Mouse (Mus musculus) lung, postnatal 0 days (tissue): Measurements from ENCODE around the gene Wsb1. TPM values are rescaled to one million over a fixed set of nuclear protein-coding genes. Genes with fewer than 3 reads are reported as not detected.

Source experiments
- ATAC-seq: fragments of 200-750 bp; cut with Nextera tagmentation; 2 replicates; pipeline ENCODE4 v1.8.0; 2017; ENCODE audit warnings: moderate library complexity
- DNase-seq: peaks from one replicate; pipeline ENCODE4 v3.0.0-alpha.2; 2016; ENCODE audit warnings: low spot score
- H3K27ac ChIP-seq: fragments of 300-500 bp; sonication (generic); 2 replicates; pipeline ENCODE4 v1.5.1; 2014; ENCODE audit warnings: antibody characterized with exemption, mild to moderate bottlenecking, low read length, mixed read lengths
- H3K27me3 ChIP-seq: fragments of 300-500 bp; sonication (generic); replicated peaks from 2 replicates; pipeline ENCODE4 v1.6.1; 2014; ENCODE audit warnings: low read length, mixed read lengths; ENCODE audit not compliant: insufficient read depth
- H3K36me3 ChIP-seq: fragments of 300-500 bp; sonication (generic); 2 replicates; pipeline ENCODE4 v1.6.1; 2014; ENCODE audit warnings: low read length, mixed read lengths; ENCODE audit not compliant: insufficient read depth
- H3K4me1 ChIP-seq: fragments of 300-500 bp; sonication (generic); 2 replicates; pipeline ENCODE4 v1.6.1; 2014; ENCODE audit warnings: antibody characterized with exemption, low read depth, low read length, mixed read lengths; ENCODE audit not compliant: insufficient read depth
- H3K4me2 ChIP-seq: fragments of 300-500 bp; sonication (generic); replicated peaks from 2 replicates; pipeline ENCODE4 v1.6.1; 2014; ENCODE audit warnings: low read depth, mild to moderate bottlenecking, low read length, moderate library complexity, mixed read lengths
- H3K4me3 ChIP-seq: fragments of 300-500 bp; sonication (generic); 2 replicates; pipeline ENCODE4 v1.5.1; 2014; ENCODE audit warnings: low read depth, low read length
- H3K9ac ChIP-seq: fragments of 300-500 bp; sonication (generic); replicated peaks from 2 replicates; pipeline ENCODE4 v1.6.1; 2014; ENCODE audit warnings: low read depth, mild to moderate bottlenecking
- H3K9me3 ChIP-seq: fragments of 300-500 bp; sonication (generic); 2 replicates; pipeline ENCODE4 v1.6.1; 2016; ENCODE audit warnings: low read length, mixed read lengths
- CTCF ChIP-seq: IDR thresholded peaks from 2 replicates; pipeline ENCODE4 v1.5.1; 2016; ENCODE audit warnings: antibody characterized with exemption, mild to moderate bottlenecking
- EP300 ChIP-seq: IDR thresholded peaks from 2 replicates; pipeline ENCODE4 v1.6.1; 2016; ENCODE audit warnings: antibody characterized with exemption, mild to moderate bottlenecking, control low read depth
- WGBS: fragments of 180-500 bp; shearing (Covaris S2); extraction: QIAGEN DNeasy Blood & Tissue Kit; methylation state at CpG from one replicate; pipeline ENCODE4 v1.1.7; 2014; 5-methylcytosine and 5-hydroxymethylcytosine counted together
- polyA plus RNA-seq: library from polyadenylated mRNA; unstranded; fragments of >200 nt; fragmentation: Nextera tagmentation; extraction: Ambion mirVana; gene quantifications from 2 replicates; pipeline ENCODE4 v1.2.1, GENCODE M21; 2015

Wsb1 gene
- polyA plus RNA-seq, 1 experiment from 2014 or later: 134 TPM

DNA sequence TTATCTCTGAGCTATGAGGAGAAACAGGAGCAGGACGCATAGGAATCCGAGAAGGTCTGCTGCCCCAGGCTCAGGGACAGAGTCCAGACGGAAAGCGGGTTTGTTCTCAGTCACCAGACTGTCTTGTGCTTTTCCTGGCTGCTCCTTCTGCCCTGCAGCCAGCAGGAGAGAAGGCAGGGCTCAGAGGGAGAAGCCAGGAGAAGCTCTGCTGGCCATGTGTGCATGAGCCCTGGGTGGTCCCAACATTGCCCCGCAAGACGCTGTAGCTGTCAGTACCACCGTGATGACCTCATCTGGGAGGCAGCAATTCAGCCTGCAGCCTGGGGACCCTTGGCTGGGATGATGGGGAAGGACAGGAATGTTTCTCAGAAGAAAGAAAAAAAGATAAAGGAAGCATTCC, 54.0 kb downstream of the Wsb1 start:
- Histone ChIP-seq H3K4me1 (no peaks in the 10 kb centered on the region), H3K9ac (no peak overlapping the region), H3K27ac (no peak overlapping the region), H3K27me3 (no peaks in the 10 kb centered on the region), H3K4me3 (no peak overlapping the region), H3K9me3 (no peaks in the 10 kb centered on the region), H3K4me2 (no peak overlapping the region), H3K36me3 (no peaks in the 10 kb centered on the region)
- ATAC-seq (0 out of 2 replicates have a peak, but pooled peaks have one; percentile 25), DNase-seq (peak; percentile 14)
- no peak for TF ChIP-seq EP300
- no peak for TF ChIP-seq CTCF
- WGBS: 39% methylated on average over 7 of the region's 7 CpGs

DNA sequence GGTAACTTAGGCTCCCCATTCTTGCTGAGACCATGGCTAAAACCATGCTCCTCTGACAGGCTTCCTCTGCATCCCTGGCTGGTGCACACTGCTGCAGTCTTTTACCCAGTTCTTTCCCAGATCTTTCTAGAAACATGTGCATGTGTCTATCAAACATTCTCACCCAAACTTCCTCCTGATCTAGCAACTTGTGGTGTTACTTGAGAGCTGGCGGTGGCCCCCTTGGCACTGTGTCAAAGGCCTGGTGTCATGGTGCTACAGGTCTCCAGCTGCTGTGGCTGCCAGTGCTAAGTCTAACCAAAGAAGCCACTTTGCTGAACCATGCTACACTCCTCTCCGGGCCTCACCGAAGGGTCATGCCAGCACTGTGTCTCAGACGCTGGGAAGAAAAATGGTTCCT, 55.9 kb downstream of the Wsb1 start:
- Histone ChIP-seq H3K36me3 (no peaks in the 10 kb centered on the region), H3K27ac (no peak overlapping the region), H3K4me2 (no peak overlapping the region), H3K27me3 (no peaks in the 10 kb centered on the region), H3K4me3 (no peak overlapping the region), H3K9me3 (no peaks in the 10 kb centered on the region), H3K4me1 (no peaks in the 10 kb centered on the region), H3K9ac (no peak overlapping the region)
- whole genome bisulfite sequencing: 63% methylated on average over 4 of the region's 4 CpGs
- ATAC-seq (no peak), DNase-seq (no peak)
- TF ChIP-seq CTCF (no peak), EP300 (no peak)

DNA sequence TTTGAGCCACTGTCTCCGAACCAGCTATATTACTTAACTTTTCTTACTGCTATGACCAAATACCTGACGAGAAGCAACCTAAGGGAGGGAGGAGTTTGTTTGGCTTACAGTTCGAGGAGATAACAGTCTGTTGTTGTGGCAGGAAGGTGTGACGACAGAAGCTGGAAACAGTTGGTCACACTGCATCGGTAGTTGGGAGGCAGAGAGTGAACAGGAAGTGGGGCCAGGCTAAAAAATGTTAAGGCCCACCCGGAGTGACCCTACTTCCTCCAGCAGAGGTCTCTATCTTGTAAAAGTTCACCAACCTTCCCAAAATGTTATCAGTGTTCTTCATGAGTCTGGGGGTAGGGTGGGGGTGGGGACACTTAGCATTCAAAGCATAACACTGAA, 56.6 kb downstream of the Wsb1 start:
- H3K27me3 ChIP-seq: no peaks in the 10 kb centered on the region
- no peak overlapping the region for H3K4me2 ChIP-seq
- no peak for TF ChIP-seq EP300
- no peak for TF ChIP-seq CTCF
- no peak overlapping the region for H3K4me3 ChIP-seq
- ATAC-seq (no peak), DNase-seq (no peak)
- no peaks in the 10 kb centered on the region for H3K9me3 ChIP-seq
- no peaks in the 10 kb centered on the region for H3K36me3 ChIP-seq
- 54% methylated on average over 6 of the region's 6 CpGs for WGBS
- no peaks in the 10 kb centered on the region for H3K4me1 ChIP-seq
- no peak overlapping the region for H3K27ac ChIP-seq
- no peak overlapping the region for H3K9ac ChIP-seq

DNA sequence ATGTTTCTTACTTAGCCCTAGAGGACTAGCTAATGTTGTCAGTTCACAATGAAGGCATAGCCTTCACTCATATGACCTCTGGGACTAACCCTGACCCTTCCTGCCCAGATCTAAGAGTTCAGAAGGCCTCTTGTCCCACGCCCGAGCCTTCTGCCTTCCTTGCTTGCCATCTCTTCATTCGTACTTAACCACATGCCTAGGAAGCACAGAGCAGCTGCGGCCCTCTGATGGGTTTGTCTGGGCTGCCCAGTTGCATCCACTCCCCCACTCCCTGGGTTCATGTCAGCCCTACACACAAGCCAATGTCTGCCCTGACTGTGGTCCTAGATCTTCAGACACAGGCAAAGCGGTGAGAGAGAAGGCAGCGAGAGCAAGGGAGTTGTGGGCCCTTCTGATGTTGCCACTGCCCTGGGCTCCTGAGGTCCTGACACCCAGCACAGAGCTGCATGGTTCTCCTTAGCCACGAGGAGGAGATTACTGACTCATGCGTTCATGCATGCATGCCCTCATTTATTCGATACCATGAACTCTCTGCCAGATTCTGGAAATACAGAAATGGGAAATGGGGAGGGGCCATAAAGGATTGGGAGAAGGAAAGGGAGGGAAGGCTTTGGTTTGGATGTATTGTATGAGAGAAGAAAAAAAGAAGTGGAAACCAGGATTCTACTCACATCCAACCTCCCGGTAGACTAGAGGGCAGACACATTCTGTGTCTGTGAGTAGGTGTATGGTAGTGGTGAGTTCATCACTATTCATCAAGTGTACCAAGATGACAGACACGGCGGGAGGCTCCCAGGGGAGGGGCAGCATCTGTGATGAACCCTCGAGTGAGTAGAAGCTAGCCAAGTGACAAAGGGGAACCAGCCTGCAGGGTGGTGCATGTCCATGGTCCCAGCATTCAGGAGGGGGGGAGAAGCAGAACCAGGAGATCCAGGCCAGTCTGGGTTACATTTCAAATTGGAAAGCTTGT, 57.3 kb downstream of the Wsb1 start:
- Histone ChIP-seq H3K9ac (no peak overlapping the region), H3K4me2 (no peak overlapping the region), H3K9me3 (no peaks in the 10 kb centered on the region), H3K27ac (no peak overlapping the region), H3K4me1 (no peaks in the 10 kb centered on the region), H3K36me3 (no peaks in the 10 kb centered on the region), H3K27me3 (no peaks in the 10 kb centered on the region), H3K4me3 (no peak overlapping the region)
- ATAC-seq: no peak
- DNase-seq: no peak
- 74% methylated on average over 13 of the region's 13 CpGs for WGBS
- TF ChIP-seq CTCF: no peak
- no peak for TF ChIP-seq EP300

DNA sequence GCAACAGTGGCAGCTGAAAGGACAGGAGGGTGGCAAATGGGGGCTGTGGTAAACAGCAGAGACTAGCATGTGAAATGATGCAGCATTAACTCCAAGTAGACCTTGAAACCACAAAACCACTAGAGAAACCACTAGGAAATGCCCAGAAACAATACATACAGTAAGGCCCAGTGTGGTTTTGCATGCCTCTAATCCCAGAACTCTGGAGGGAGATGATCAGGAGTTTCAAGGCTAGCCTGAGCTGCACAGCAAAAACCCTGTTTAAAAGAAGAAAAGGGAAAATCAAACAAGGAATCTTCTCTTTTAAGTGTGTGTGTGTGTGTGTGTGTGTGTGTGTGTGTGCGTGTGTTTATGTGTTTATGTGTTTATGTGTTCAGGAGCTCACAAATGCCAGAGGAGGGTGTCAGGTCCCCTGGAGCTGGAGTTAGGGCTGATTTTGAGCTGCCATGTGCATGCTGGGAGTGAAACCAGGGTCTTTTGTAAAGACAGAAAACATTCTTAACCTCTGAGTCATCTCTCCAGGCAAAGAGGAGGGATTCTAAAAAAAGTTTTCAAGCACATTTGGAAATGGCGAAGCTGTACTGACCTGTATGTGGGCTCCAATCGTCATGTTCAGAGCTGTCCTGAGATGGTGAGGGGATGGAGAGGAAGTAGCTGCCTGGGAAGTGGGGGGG, 58.1 kb downstream of the Wsb1 start:
- no peaks in the 10 kb centered on the region for H3K27me3 ChIP-seq
- TF ChIP-seq CTCF (no peak), EP300 (no peak)
- H3K27ac ChIP-seq: no peak overlapping the region
- DNase-seq (peak; percentile 61), ATAC-seq (no peak)
- 41% methylated on average over 3 of the region's 3 CpGs for WGBS
- no peaks in the 10 kb centered on the region for H3K36me3 ChIP-seq
- H3K9ac ChIP-seq: no peak overlapping the region
- H3K4me3 ChIP-seq: no peak overlapping the region
- H3K9me3 ChIP-seq: no peaks in the 10 kb centered on the region
- H3K4me2 ChIP-seq: no peak overlapping the region
- H3K4me1 ChIP-seq: no peaks in the 10 kb centered on the region

DNA sequence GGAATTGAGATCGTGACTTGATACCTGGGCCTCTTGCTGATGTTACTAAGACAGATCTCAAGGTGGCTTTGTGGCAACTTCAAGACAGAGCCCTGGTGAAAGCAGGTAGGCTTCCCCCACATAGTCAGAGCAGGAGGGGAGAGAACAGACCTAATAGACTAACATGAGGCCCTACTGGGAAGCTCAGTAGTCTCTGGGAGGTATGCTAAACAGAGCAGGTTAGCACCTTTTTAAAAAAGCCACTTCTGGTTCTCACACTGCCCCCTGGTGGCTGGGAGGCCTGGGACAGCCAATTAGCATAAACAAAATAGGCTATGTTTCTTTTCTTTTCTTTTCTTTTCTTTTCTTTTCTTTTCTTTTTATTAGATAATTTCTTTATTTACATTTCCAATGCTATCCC, 62.3 kb downstream of the Wsb1 start:
- Histone ChIP-seq H3K27me3 (no peaks in the 10 kb centered on the region), H3K4me1 (no peaks in the 10 kb centered on the region), H3K4me2 (no peak overlapping the region), H3K9me3 (no peaks in the 10 kb centered on the region), H3K9ac (no peak overlapping the region), H3K4me3 (no peak overlapping the region), H3K27ac (no peak overlapping the region), H3K36me3 (no peaks in the 10 kb centered on the region)
- 74% methylated on average over 1 of the region's 1 CpGs for WGBS
- DNase-seq (peak; percentile 16), ATAC-seq (no peak)
- TF ChIP-seq CTCF: peak; percentile 64
- no peak for TF ChIP-seq EP300
